Mouse (Mus musculus): Measurements from ENCODE around the gene Cd247. TPM values are rescaled to one million over a fixed set of nuclear protein-coding genes. Genes with fewer than 3 reads are reported as not detected.
"Not testable (repeated sequence)": the region's sequence is repeated elsewhere in the genome, so short reads cannot be mapped to it uniquely, and the experiment has no call there.

Gene Cd247
- under 1 TPM in 1 of 2 experiments, not detected in 1; 0.25 TPM for total RNA-seq (2021)

DNA sequence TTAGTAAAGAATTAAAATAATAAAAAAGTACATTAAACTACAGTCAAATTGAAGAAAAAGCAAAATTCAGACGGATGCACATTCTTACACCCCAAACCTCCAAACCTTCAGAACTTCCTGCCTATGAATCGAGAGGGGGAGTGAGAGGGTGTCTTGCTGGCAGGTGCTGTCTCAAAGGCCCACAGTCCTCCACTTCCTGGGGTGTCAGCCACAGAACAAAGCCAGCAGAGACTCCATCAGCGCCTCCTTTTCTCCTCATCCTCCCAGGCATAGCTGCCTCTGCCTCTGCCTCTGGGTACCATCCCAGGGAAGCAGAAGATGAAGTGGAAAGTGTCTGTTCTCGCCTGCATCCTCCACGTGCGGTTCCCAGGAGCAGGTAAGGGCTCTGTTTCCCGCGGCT is at the start of gene Cd247:
TSS of gene Cd247 (plus strand) at position 171 of the 400 bp plus-strand sequence.
- no peak for DNase-seq (ENCODE audit: low spot score in 2 of 2)
- intact Hi-C loops (cut with DNase I) = no loop called here

DNA sequence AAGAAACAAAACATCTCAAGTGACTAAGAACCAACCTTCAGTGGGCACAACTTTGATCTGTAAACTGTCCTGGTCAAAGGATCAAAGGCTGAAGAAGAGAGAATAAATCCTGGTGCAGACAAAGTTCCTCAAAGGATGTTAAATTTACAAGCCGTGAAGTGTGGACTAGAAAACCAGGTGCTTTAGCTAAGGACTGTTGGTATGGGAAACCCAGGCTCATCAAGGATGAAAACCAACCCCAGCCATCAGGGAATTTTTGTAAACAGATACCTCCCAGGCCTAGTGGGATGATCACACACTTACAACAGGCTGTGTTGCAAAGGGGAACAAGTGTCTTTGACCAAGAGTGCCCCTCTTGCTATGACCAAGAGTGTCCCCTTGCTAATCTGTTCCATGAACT is 49.5 kb upstream of the Cd247 start:
- DNase-seq (ENCODE audit: low spot score in 2 of 2) = no peak
- intact Hi-C loops (cut with DNase I) = no loop called here

DNA sequence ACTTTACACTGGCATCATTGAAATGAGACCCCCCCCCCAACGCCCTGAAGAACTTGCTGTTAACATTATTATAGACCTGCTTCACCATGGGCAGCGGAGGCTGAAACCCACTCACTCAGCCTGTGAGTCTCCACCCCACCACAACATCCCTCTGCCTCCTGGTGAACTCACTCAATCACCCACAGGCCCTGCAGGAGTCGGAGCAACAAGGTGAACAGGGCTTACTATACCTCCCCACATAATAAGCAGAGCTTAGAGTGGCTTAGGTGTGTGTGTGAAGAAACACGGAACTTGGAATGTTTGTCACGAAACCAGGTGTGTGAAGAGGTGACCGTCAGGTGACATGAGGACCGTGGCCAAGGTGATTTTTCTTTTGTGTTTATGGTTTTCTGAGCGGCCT is 46.5 kb upstream of the Cd247 start:
- DNase-seq (ENCODE audit: low spot score in 2 of 2) = no peak
- intact Hi-C loops (cut with DNase I) = no loop called here

DNA sequence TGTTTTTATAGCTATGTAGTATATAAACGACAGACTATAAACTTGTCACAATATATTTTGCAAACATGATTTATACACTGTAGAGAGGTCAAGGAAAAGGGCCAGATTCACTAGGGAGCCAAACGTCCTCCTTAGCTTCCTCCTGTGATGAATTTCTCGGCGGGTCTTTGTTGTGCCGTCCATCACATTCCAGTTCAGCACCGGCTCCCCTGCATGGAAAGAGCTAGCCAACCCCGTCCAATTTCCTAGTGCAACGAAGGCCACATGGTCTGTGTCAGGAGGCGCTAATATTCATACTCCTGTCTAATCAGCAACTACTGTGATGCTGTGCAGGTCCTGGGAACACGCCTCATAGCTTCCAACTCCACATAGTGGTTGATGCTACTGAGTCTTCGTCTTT is 40.4 kb upstream of the Cd247 start:
- intact Hi-C loops (cut with DNase I) = no loop called here

DNA sequence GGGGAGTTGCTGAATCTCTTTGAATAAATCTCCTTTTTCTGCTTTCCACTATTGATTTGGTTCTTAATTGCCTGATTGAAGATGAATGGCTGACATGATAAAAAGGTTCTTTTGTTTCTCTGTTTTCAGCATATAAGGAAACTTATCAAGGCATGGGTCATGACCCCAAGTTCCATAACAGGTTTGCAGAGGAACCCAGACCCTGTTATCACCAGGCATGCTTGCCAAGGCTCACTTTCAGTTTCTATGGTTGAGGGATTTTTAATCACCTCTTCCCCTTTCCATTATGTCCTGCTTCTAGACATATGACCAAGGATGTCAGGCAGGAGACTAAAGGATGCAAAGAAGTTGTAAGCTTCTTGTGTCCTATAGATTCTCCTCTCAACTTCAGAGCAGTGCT is 37.3 kb upstream of the Cd247 start:
- intact Hi-C loops (cut with DNase I) = no loop called here
- DNase-seq (ENCODE audit: low spot score in 2 of 2) = no peak

More for the DNA sequence above, 40.4 kb upstream of the Cd247 start:
- DNase-seq (ENCODE audit: low spot score in 2 of 2) = no peak

DNA sequence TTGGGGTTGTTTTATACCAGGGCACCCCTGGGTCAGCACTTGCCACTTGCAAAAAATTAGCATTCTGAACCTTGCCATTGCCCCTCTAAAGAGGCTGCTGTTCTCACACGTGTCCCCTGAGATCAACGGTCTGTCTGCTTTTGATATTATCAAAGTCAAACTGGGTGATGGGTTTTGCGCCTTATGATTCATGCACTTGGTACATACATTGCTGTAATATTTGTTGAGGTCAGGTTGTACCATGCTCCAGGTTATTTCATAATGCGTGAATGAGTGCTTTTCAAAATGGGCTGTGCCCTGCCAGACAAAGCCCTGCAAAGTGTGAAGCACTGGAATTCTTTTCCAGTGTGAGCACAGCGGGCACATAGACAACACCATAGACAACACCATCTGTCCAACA is 36.6 kb upstream of the Cd247 start:
- intact Hi-C loops (cut with DNase I) = no loop called here

DNA sequence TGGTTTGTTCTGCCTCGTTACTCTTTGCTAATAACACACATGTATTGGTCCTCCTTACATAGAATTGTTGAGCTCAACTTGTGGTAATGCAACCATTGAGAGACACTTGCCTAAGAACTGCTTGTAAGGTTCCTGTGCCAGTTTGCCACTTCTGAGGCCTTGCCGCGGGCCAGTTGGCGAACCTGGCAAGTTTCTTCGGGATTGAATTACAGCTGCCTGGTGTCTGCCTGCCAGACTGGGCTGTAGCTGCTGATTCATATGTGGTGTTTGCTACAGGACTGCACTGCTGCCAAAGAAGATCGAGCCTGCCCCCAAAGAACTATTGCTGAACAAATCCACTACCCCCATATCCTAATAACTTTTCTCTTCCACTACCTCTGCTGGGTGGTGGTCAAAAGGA is 34.3 kb upstream of the Cd247 start:
- no peak for DNase-seq (ENCODE audit: low spot score in 2 of 2)
- intact Hi-C loops (cut with DNase I) = no loop called here

More for the DNA sequence above, 36.6 kb upstream of the Cd247 start:
- no peak for DNase-seq (ENCODE audit: low spot score in 2 of 2)

DNA sequence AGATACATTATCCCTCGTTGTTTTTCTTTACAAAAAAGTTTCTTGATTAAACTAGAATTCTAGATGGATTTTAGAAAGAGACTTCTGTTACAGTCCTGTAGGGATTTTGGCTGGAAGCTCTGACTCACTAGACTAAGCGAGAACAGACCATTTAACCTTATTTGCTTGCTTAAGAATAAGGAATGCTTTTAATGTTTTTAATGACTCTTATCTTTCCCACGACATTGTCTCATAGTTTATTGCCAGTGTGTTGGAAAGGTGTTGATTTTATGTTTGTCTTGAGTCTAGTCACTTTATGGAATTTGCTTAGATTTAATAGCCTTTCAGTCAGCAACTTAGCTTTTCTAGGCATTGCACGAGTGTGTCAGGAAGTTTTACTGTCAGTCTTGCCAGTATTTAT is 33.3 kb upstream of the Cd247 start:
- no peak for DNase-seq (ENCODE audit: low spot score in 2 of 2)
- intact Hi-C loops (cut with DNase I) = no loop called here

DNA sequence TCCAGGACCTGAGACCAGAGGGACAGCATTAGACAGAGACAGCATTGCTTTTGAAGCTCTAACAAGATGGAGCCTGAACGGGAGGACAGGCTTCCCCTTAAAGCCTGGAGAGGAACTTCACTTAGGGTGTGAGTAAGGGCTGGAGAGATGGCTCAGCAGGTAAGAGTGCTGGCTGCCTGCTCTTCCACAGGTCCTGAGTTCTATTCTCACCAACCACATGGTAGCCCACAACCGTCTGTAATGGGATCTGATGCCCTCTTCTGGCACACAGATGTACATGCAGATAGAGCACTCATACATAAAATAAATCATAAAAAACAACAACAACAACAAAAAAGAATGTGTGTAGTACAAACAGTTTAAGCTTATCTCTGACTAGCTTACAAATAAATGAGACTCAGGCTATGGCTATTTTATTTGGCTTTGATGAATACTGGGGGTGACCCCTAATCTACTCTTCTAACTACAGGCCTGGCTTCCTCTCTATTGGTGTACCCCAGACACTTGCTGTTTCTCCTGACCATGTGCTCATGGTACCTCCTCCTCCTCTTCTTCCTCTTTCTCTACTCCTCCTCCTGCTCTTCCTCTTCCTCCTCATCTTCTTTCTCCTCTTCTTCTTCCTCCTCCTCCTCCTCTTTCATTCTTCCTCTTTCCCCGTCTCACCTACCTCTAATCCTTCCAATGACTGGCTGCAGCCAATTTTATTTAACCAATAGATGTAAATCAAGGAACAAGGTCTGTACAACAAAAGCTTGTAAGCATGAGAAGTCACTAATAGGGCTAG is 26.8 kb upstream of the Cd247 start:
- intact Hi-C loops (cut with DNase I) = no loop called here
- DNase-seq (ENCODE audit: low spot score in 2 of 2) = no peak

DNA sequence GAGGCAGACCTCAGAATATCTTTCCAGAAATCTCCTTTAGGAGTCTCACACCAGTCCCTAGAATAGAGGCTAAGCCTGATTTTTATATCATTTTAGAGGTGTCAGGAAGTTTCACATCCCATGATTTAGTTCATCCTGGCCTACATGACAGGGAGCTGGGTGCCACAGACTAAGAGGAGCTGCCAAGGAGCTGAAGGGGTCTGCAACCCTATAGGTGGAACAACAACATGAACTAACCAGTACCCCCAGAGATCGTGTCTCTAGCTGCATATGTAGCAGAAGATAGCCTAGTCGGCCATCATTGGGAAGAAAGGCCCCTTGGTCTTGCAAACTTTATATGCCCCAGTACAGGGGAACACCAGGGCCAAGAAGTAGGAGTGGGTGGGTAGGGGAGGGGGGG is 26.0 kb upstream of the Cd247 start:
- intact Hi-C loops (cut with DNase I); DNase-seq (ENCODE audit: low spot score in 2 of 2): not testable (repeated sequence)

DNA sequence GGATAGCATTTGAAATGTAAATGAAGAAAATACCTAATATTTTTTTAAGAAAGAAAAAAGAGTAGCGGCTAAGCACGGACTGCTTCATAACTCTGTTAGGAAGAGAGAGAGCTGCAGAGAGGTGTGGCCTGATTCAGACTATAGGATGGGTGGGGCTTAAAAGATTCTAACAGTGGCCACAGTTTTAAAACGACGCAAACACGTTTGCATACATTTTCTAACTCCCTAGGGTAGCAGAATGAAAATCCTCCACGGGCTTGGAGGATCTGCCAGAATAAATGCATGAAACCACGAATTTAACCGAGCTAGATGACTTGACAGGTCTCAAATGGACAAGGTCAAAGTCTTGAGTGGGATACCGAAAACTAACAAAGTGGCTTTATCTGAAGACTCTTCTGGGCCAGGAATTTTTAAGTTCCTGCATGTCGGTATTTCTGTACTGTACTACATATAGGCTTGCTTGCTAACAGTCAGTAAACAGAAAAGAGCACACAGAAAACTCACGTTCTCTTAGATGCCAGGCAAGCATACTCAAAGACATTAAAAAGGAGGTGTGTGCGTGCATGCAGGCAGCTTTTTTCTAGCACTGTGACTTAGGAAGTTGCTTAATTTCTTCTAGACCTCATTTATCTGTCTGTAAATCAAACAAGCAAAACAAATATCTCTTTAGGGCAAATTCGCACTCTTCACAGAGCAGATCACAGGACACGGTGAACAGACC is 25.4 kb upstream of the Cd247 start:
- no peak for DNase-seq (ENCODE audit: low spot score in 2 of 2)
- intact Hi-C loops (cut with DNase I) = no loop called here

DNA sequence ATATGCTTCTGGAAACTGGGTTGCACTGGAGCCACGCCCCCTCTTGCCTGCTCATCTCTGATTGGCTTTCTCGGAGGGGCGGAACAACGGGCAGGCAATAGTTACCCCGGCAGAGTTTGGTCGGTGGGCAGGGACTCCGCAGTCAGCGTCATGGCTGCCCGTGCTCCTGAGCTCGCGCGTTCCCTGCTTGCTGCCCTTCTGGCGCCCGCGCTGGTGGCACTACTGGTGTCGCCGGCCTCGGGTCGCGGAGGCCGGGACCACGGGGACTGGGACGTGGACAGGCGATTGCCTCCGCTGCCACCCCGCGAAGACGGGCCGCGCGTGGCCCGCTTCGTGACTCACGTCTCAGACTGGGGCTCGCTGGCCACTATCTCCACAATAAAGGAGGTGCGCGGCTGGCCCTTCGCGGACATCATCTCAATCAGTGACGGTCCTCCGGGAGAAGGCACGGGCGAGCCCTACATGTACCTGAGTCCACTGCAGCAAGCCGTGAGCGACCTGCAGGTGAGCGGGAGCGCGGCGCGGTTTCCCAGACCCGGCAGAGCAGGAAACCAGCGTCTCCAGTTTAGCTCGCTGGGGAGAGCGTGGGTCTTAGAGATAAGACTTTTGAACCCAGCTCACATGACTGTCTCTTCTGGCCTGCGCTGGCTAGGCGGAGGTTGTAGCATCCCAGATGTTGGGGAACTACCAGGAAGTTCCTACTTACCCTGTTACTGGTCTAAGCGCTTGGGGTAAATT is 24.7 kb upstream of the Cd247 start, which contains the start of gene Creg1:
TSS of gene Creg1 (plus strand) at position 112 of the 738 bp plus-strand sequence.
- peak; percentile 91 to 93 for DNase-seq (ENCODE audit: low spot score in 2 of 2)
- intact Hi-C loops (cut with DNase I) = no loop called here

DNA sequence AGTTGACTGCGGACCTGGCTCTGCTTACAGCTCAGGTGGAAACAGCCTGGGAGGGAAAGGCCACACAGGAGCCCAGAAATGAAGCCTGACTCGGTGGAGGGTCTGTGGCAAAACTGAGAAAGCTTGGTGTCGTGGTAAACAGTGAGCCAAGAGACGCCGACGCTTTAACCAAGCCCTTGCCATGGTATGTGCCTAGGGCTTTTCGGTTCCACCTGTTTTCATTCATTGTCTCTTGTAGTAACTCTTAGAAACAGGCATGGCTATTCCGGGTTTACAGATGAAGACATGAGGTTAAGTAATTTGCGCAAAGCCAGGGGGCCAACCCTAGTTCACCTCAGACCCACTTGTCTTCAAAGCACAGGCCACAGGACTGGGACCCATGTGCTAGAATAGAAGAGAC is 23.9 kb upstream of the Cd247 start:
- intact Hi-C loops (cut with DNase I) = no loop called here

DNA sequence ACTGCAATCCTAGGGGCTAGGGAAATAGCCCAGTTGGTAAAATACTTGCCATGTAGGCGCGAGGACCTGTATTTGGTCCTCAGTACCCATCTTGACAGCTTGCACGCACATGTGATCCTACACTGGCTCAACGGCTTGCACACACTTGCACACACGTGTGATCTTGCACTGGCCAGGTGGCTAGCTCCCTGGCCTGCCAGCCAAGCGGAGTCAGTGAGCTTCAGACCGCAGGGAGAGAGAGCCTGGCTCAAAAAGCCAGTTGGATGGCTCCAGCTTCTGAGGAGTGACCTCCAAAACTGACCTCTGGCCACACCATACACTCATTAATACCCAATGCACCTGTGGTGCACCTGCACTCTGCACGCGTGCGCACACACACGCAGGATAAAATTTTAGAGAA is 23.4 kb upstream of the Cd247 start:
- intact Hi-C loops (cut with DNase I) = no loop called here
- no peak for DNase-seq (ENCODE audit: low spot score in 2 of 2)

More for the DNA sequence above, 23.9 kb upstream of the Cd247 start:
- DNase-seq (ENCODE audit: low spot score in 2 of 2) = no peak

DNA sequence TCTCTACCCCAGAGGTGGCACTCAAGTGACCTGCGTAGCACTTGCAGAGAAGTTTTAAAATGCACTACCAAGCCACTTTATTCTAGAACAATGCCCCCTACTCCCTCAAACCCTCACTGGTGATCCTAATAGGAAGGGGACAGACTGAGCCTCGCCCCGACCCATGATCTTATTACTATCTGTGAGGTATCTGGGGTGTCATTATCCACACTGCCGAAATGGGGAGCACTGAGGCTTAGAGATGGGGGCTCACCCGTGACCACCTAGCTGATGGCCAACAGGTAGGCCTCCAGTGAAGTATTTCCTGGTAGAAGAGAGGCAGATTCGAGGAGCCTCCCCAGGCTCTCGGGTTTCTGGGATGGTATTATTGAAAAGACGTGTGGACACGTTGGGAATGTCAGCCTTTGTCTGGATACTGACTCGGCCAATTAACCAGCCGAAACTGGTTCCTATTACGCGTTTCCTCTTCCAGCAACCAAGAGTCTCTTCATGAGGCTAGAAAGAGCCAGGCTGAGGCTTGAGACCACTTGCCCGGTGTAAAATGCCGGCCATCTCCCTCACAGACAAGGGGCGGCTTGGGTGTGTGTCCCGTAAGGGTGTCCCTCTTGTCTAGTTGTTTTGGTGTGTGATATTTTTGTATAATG is 22.7 kb upstream of the Cd247 start:
- DNase-seq (ENCODE audit: low spot score in 2 of 2) = no peak
- intact Hi-C loops (cut with DNase I) = no loop called here

DNA sequence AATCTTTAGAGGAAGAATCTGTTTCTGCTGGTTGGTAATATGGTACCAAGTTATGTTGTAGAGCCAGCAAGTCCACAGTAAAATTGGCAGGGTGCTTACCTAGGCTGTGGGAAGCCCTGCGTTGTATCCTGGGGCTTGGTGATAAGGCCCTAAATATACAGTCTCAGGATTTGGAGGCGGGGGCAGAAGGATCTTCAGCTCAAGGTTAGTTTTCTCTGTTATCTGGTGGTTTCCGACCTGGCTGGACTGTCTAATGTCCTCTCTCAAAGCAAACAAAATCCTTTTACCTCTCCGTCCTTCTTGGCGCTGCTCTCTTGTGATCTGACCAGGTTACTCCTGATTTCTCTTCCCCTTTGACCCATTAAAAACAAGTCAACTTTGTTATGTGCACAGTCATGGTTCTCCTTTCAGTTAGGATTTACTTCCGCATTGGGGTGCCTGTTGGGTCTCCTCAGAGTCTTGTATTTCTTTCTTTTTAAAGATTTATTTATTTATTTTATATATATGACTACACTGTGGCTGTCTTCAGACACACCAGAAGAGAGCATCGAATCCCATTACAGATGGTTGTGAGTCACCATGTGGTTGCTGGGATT is 22.1 kb upstream of the Cd247 start:
- DNase-seq (ENCODE audit: low spot score in 2 of 2) = no peak
- intact Hi-C loops (cut with DNase I) = no loop called here

DNA sequence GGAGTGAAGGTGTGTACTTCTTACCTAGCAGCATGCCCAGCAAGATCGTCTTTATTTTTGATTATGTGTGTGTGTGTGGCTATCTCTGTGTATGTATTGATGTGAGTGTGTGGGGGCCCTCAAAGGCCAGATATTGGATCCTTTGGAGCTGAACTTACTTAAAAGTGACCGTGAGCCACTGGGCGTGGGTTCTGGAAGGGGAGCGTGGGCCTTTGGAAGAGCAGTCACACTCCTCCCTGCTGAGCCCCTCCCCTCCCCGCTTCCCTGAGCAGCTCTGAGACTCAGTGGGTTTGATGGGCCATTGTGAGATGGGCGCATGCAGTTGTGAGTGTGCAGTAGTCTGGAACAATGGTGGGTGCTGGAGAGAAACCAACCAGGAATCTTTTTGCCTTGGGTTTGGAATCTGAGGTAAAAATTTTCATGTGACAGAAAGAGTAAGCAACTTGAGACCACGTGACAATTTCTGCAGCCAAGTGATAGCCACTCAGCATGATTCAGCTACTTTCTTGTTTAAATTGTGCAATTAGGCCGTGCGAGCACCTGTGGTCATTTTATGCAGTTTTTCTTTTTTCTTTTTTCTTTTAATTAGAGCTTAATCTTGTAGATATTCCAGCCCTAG is 19.5 kb upstream of the Cd247 start:
- no peak for DNase-seq (ENCODE audit: low spot score in 2 of 2)
- intact Hi-C loops (cut with DNase I) = no loop called here

DNA sequence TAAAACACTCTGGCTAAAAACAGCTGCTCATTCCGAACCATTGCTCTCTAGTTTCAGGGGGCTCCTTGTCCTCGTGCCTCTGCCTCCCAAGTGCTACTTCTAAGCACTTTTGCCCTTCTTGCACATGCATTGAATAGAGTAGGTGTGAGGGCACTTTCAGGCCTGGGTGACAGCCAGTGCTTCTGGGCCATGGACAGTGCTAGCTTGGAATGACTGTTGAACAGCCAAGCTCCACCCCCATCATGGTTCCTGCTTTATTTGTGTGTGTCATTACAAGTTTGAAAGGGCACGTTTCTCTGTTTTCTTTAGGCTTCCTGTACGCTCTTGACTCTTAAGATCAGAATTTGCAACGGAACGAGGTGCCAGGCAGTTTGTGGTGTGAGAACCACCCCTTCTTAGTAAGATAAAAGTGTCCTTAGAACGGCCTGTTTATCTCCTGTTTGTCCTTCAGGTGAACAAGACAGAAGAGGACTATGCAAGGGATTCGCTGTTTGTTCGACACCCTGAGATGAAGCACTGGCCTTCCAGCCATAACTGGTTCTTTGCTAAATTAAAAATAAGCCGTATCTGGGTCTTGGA is 18.2 kb upstream of the Cd247 start:
- DNase-seq (ENCODE audit: low spot score in 2 of 2) = no peak
- intact Hi-C loops (cut with DNase I) = loop anchor here (10.0 kb wide), 1 partner anchor 595 kb away; no protein-coding TSS in a partner anchor

DNA sequence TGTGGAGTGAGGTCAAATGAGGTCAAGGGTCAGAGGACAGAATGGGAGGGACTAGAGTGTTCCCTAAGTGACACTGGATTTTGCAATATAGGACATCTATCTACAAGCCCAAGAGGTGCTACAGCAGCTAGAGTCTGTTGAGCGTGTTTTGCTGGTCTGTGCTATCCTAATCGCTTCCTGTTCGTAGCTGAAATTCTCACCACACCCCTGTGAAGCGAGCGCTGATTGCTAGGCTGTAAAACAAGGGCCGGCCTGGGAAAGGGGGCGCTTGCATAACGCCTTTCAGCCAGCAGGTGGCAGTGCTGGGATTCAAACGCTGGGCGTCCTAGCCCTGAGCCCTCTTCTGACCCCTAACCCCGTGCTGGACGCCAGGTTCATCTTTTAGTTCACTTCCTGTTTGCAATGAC is 17.0 kb upstream of the Cd247 start:
- intact Hi-C loops (cut with DNase I) = loop anchor here (10.0 kb wide), 1 partner anchor 593 kb away; no protein-coding TSS in a partner anchor
- DNase-seq (ENCODE audit: low spot score in 2 of 2) = peak; percentile 34 to 49

Measured in left cerebral cortex, postnatal 36 days (tissue).